Mouse (Mus musculus) liver, adult 2 months (tissue): ENCODE data around the gene Crip1. TPM values are rescaled to one million over a fixed set of nuclear protein-coding genes. Genes with fewer than 3 reads are reported as not detected.

Experiments used
- DNase-seq: peaks from one replicate; pipeline ENCODE4 v3.0.0-alpha.2; 2011; ENCODE audit warnings: low read depth, low spot score; ENCODE audit errors: extremely low read depth
- H3K27ac ChIP-seq: fragments of 200-500 bp; replicated peaks from 2 replicates; pipeline ENCODE4 v1.5.1; 2012; ENCODE audit warnings: low read depth, mild to moderate bottlenecking, control low read depth, inconsistent platforms, low read length; ENCODE audit not compliant: insufficient read depth
- H3K27me3 ChIP-seq: fragments of 200-500 bp; 2 replicates; pipeline ENCODE4 v1.6.1; 2012; ENCODE audit warnings: mild to moderate bottlenecking, moderate library complexity, low read length, inconsistent platforms; ENCODE audit not compliant: control insufficient read depth, insufficient read depth
- H3K36me3 ChIP-seq: fragments of 200-500 bp; 2 replicates; pipeline ENCODE4 v1.6.1; 2012; ENCODE audit warnings: low read length, inconsistent platforms; ENCODE audit not compliant: control insufficient read depth, insufficient read depth
- H3K4me1 ChIP-seq: fragments of 200-500 bp; 2 replicates; pipeline ENCODE4 v1.6.1; 2011; ENCODE audit warnings: low read length; ENCODE audit not compliant: control insufficient read depth, insufficient read depth
- H3K4me3 ChIP-seq: fragments of 200-500 bp; 2 replicates; pipeline ENCODE4 v1.5.1; 2011; ENCODE audit warnings: low read depth, mild to moderate bottlenecking, control low read depth, low read length, moderate library complexity; ENCODE audit not compliant: insufficient read depth
- H3K79me2 ChIP-seq: fragments of 200-500 bp; 2 replicates; pipeline ENCODE4 v1.6.1; 2012; ENCODE audit warnings: inconsistent platforms, mild to moderate bottlenecking, low read length, moderate library complexity; ENCODE audit not compliant: control insufficient read depth, insufficient read depth
- H3K9ac ChIP-seq: fragments of 200-500 bp; 2 replicates; pipeline ENCODE4 v1.6.1; 2012; ENCODE audit warnings: low read depth, mild to moderate bottlenecking, control low read depth, inconsistent platforms, low read length
- CTCF ChIP-seq: fragments of 200-500 bp; IDR thresholded peaks from 2 replicates; pipeline ENCODE4 v1.5.1; 2011; ENCODE audit warnings: low read depth, low read length, control low read depth
- POLR2A ChIP-seq: fragments of 200-500 bp; IDR thresholded peaks from 2 replicates; pipeline ENCODE4 v1.6.1; 2011; ENCODE audit warnings: low read length, control low read depth; ENCODE audit not compliant: insufficient read depth; ENCODE audit errors: extremely low read depth
- WGBS: fragments of 180-500 bp; shearing (Covaris S2); methylation state at CpG from one replicate; pipeline ENCODE4 v1.1.7; 2018; 5-methylcytosine and 5-hydroxymethylcytosine counted together
- polyA plus RNA-seq: library from polyadenylated mRNA; depleted of rRNA; stranded (reverse); fragments of >200 nt; gene quantifications from 2 replicates; pipeline ENCODE4 v1.2.3, GENCODE M21; 2012
- total RNA-seq: library from RNA; depleted of rRNA; stranded (reverse); fragments of >200 nt; gene quantifications from 2 replicates; pipeline ENCODE4 v1.2.3, GENCODE M21; 2014

The Crip1 gene
- total and polyA plus RNA-seq, 2 experiments: 22.2 to 25.0 TPM

DNA sequence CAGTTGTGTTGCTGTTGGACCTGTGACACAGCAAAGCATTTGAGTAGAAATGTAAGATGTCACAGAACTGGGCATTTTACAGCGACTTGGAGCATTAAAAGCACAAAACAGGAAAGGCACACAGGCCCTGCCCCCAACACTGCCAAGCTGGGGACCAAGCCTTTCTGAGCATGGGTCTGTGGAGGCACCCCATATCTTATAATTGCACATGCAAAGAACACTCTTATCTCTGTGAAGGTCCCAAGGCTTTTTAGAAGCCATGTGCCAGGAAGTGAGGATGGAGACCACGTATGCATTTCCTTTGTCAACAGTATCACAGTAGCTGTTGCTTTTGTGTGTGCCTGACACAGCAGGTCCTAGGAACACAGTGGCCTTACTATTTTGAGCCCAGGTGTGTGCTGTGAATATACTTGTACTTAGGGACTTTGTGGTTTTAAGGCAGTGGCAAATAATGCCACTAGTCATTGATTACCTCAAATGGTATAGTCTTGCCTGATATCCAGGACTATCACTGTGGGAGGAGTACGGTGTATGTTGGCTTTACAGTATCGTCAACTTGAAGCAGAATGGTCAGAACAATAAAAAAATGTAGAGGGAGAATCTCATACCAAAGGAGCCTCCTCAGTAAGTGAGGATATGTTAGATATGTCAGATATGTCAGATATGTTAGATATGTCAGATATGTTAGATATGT is 38.5 kb upstream of the Crip1 start:
- Histone ChIP-seq H3K4me3 (no peak overlapping the region), H3K4me1 (peaks cover 40% of the 10 kb centered on the region)

DNA sequence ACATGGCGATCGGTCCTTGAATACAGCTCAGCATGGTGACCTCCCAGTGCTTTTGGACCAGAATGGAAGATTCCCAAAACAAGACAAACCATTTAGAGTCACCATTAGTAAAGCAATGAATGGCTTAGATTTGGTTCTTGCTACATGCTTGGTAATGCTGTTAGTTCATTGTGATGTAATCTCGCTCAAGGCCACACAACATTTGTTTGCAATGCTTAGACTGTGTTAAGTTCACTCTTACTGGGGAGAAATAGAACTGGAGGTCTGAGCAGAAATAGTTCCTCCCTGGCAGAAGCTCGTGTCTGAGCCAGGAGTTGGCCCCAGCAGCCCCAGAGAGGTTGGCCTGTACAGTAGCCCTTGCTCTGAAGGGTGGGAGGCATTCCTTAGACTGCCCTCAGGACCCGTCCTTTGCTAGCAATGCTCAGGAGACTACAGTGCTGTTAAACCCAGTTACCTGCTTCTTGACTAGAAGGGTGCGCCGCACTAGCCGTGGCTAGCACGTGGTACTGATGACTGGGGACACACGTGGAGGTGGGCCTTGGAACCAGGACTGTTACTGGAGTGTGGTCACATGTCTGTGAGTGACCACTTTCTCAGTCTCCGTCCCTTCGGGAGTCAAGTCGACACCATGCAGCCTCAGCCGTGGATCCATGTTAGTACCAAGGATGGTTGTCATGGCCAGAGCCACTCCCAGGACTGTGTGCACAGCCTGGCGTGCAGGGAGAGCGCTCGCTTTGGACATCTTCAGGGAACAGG is 37.4 kb upstream of the Crip1 start:
- H3K36me3 ChIP-seq: no peaks in the 10 kb centered on the region
- no peak for TF ChIP-seq POLR2A
- peaks cover 40% of the 10 kb centered on the region for H3K4me1 ChIP-seq
- WGBS: 74% methylated on average over 17 of the region's 17 CpGs
- peaks cover 30% of the 10 kb centered on the region for H3K79me2 ChIP-seq
- H3K27me3 ChIP-seq: no peaks in the 10 kb centered on the region
- peak overlapping the region; percentile 9 for H3K27ac ChIP-seq
- H3K4me3 ChIP-seq: no peak overlapping the region
- no peak overlapping the region for H3K9ac ChIP-seq
- DNase-seq: peak; percentile 86

More for the DNA sequence above, 38.5 kb upstream of the Crip1 start:
- Histone ChIP-seq H3K27ac (no peak overlapping the region), H3K9ac (no peak overlapping the region), H3K36me3 (no peaks in the 10 kb centered on the region), H3K79me2 (peaks cover 40% of the 10 kb centered on the region), H3K27me3 (no peaks in the 10 kb centered on the region)
- no peak for DNase-seq
- WGBS: 59% methylated on average over 4 of the region's 4 CpGs
- TF ChIP-seq CTCF (no peak), POLR2A (no peak)

DNA sequence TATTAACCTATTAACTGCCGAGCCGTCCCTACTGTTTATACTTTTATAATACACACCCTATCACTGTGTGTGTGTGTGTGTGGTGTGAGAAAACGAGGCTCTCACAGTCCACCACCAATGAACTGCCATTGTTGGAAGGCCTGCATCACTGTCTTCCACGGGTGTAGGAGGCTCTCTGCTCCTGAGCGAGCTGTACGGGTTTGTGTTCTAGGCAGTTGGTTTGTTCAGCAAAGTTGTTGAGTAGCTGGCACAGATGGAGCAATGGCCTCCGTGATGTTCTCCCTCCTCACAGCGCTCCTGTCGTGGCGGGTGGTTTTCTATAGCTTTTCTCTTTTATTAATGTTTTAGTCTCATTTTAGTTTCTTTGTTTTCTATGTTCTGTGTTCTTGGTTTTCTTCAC is 36.3 kb upstream of the Crip1 start:
- Histone ChIP-seq H3K79me2 (peaks cover 27% of the 10 kb centered on the region), H3K27ac (no peak overlapping the region), H3K36me3 (no peaks in the 10 kb centered on the region), H3K27me3 (no peaks in the 10 kb centered on the region), H3K4me1 (peaks cover 37% of the 10 kb centered on the region), H3K9ac (no peak overlapping the region), H3K4me3 (no peak overlapping the region)
- no peak for TF ChIP-seq CTCF
- no peak for TF ChIP-seq POLR2A
- 87% methylated on average over 10 of the region's 10 CpGs for WGBS
- no peak for DNase-seq

DNA sequence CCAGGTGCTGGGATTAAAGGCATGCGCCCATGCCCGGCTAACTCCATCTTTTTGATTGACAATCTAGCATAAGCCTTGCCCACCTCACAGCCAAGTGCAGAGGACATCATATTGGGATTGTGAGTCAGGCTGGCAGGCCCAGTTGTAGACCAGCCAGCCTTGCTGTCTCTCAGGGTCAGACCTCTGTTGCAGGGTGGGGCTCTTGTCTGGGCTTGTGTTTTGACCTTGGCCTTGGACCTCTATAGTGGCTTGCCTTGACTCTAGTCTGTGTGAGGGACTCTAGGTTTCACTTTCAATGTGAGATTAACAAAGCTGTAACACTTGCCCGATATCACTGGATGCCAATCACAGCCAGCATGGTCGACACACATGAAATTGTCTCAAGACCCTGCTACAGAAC is 32.0 kb upstream of the Crip1 start:
- TF ChIP-seq POLR2A (no peak), CTCF (no peak)
- Histone ChIP-seq H3K9ac (no peak overlapping the region), H3K27ac (no peak overlapping the region), H3K4me3 (no peak overlapping the region), H3K36me3 (no peaks in the 10 kb centered on the region), H3K4me1 (peaks cover 7% of the 10 kb centered on the region), H3K27me3 (no peaks in the 10 kb centered on the region), H3K79me2 (peaks cover 17% of the 10 kb centered on the region)
- DNase-seq: no peak
- WGBS: 90% methylated on average over 4 of the region's 4 CpGs

DNA sequence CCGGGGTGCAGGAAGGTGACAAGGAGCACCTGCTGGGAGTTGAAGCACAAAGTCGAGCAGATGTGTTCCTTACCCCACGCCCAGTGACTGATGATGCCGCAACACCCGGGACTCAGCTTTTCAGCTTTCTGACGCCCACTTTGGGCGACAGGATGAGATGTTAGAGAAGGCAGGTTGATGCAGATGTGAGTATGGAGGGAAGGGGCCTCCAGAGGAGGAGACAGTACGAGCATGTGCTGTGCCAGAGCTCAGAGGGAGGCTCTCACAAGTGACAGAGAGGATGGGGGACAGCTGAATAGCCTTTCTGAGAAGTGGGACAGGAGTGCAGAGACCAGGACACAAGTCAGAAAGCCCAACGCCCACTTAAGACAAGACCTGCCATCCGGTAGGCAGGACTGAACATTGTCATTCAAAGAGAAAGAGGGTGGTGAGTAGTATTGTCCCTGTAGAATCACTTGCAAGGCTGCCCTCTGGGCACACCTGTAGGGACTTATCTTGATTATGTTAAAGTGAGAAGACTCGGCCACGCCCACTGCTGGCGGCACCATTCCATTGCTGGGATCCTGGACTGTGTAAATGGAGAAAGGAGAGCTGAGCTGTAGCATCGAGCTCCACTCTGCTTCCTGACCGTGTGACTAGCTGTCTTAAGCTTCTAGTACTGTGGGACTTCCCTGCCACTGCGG is 31.1 kb upstream of the Crip1 start:
- Histone ChIP-seq H3K4me1 (peaks cover 4% of the 10 kb centered on the region), H3K9ac (no peak overlapping the region), H3K27ac (no peak overlapping the region), H3K79me2 (peaks cover 9% of the 10 kb centered on the region), H3K27me3 (no peaks in the 10 kb centered on the region), H3K4me3 (no peak overlapping the region), H3K36me3 (no peaks in the 10 kb centered on the region)
- TF ChIP-seq POLR2A: no peak
- TF ChIP-seq CTCF: no peak
- DNase-seq: no peak
- WGBS: 84% methylated on average over 16 of the region's 16 CpGs
